Mouse (Mus musculus): Measurements from ENCODE around the gene Mpig6b. TPM values are rescaled to one million over a fixed set of nuclear protein-coding genes. Genes with fewer than 3 reads are reported as not detected.

Mpig6b gene
- polyA plus RNA-seq, 1 experiment from 2014 or later, result 0.25 TPM

GRCm38 (mm10) chr17:35100196-35100765 is 34.3 kb upstream of the Mpig6b start:
- H3K9ac ChIP-seq, result no peak overlapping the region
- WGBS, result 74% methylated on average over 10 of the region's 10 CpGs

GRCm38 (mm10) chr17:35097164-35097655 is 31.2 kb upstream of the Mpig6b start:
- ATAC-seq (ENCODE audit: low FRiP score, low read depth), result no peak
- H3K4me3 ChIP-seq, result no peak overlapping the region
- no peak overlapping the region for H3K9ac ChIP-seq
- 76% methylated on average over 12 of the region's 12 CpGs for WGBS
- no peak overlapping the region for H3K27ac ChIP-seq (replicated peaks)
- H3K27me3 ChIP-seq, result no peaks in the 10 kb centered on the region
- H3K9me3 ChIP-seq, result no peaks in the 10 kb centered on the region
- no peaks in the 10 kb centered on the region for H3K4me1 ChIP-seq (replicated peaks)
- H3K4me2 ChIP-seq, result no peak overlapping the region
- H3K36me3 ChIP-seq, result peaks cover 77% of the 10 kb centered on the region

More at GRCm38 (mm10) chr17:35100196-35100765, 34.3 kb upstream of the Mpig6b start:
- Histone ChIP-seq H3K9me3 (no peaks in the 10 kb centered on the region), H3K4me3 (no peak overlapping the region), H3K27ac (replicated peaks) (no peak overlapping the region), H3K27me3 (no peaks in the 10 kb centered on the region), H3K4me2 (no peak overlapping the region), H3K36me3 (peaks cover 61% of the 10 kb centered on the region), H3K4me1 (replicated peaks) (no peaks in the 10 kb centered on the region)
- no peak for ATAC-seq (ENCODE audit: low FRiP score, low read depth)

DNA sequence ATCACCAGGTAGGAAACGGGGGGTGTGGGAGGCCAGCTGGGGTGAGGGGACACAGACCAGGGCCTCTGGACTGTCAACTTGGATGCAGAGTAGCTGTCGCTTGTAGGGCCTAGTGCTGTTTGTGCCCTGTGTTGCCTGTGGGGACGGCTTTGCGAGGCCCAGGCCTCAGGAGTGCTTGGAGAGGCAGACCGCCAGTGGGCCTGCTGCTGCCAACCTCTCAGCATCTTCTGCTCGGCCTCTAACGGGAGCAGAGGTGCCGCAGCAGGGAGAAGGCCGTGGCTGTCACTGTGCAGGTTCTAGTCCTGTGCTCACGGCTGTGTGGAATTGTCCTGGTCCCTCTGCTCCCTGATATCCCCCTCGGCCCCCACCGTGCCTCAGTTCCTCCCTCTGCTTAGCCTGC is 30.6 kb upstream of the Mpig6b start:
- no peak overlapping the region for H3K9ac ChIP-seq
- 78% methylated on average over 12 of the region's 12 CpGs for WGBS
- H3K27me3 ChIP-seq, result no peaks in the 10 kb centered on the region
- no peak for ATAC-seq (ENCODE audit: low FRiP score, low read depth)
- peaks cover 71% of the 10 kb centered on the region for H3K36me3 ChIP-seq
- no peaks in the 10 kb centered on the region for H3K4me1 ChIP-seq (replicated peaks)
- no peaks in the 10 kb centered on the region for H3K9me3 ChIP-seq
- H3K27ac ChIP-seq (replicated peaks), result no peak overlapping the region
- no peak overlapping the region for H3K4me2 ChIP-seq
- no peak overlapping the region for H3K4me3 ChIP-seq

GRCm38 (mm10) chr17:35094475-35095365 is 28.7 kb upstream of the Mpig6b start:
- Histone ChIP-seq H3K4me2 (no peak overlapping the region), H3K4me1 (replicated peaks) (peaks cover 12% of the 10 kb centered on the region), H3K27ac (replicated peaks) (no peak overlapping the region), H3K9me3 (no peaks in the 10 kb centered on the region), H3K27me3 (no peaks in the 10 kb centered on the region), H3K36me3 (peaks cover 52% of the 10 kb centered on the region), H3K9ac (no peak overlapping the region), H3K4me3 (no peak overlapping the region)
- ATAC-seq (ENCODE audit: low FRiP score, low read depth), result no peak
- 91% methylated on average over 15 of the region's 15 CpGs for WGBS

DNA sequence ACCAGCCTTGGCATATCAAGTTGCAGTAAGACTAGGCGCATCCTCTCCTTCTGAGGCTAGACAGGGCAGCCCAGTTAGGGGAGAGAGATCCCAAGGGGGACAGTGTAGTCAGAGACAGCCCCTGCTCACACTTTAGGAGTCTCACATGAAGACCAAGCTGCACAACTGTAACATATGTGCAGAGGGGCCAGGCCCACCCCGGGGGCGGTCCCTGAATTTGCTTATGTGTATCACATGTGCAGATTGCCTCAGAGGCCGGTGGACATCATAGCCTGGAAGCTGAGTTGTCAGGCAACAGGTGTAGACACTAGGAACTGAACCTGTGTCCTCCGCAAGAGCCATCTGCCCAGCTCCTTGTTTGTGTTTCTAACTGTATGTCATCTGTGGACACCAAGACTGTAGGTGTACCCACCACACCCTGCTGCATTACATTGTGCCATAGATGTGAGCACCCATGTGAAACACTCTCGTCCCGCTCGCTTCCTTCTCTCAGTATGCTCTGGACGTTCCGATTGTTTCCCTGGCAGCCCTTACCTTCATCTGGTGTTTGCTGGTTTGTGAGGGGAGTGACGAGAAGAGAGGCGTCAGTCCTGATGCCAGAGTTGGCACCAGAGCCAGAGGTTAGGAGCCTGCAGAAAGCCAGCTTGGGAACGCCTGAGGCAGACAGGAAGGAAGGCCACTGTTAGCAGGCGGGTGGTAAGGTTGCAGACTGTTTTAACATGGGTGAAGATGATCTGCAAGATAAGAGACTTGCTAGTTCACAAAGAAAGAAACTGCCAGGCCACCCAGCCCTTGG is 26.6 kb upstream of the Mpig6b start:
- WGBS, result 90% methylated on average over 14 of the region's 14 CpGs
- Histone ChIP-seq H3K27ac (replicated peaks) (no peak overlapping the region), H3K4me1 (replicated peaks) (peaks cover 13% of the 10 kb centered on the region), H3K4me3 (no peak overlapping the region), H3K36me3 (peaks cover 32% of the 10 kb centered on the region), H3K9ac (no peak overlapping the region), H3K4me2 (no peak overlapping the region), H3K9me3 (no peaks in the 10 kb centered on the region), H3K27me3 (no peaks in the 10 kb centered on the region)
- ATAC-seq (ENCODE audit: low FRiP score, low read depth), result no peak

- Histone ChIP-seq H3K4me3 (peak overlapping the region; percentile 71), H3K27ac (replicated peaks) (peak overlapping the region; percentile 99), H3K4me2 (peak overlapping the region; percentile 75), H3K9ac (peak overlapping the region; percentile 85), H3K36me3 (peaks cover 22% of the 10 kb centered on the region), H3K9me3 (no peaks in the 10 kb centered on the region), H3K27me3 (no peaks in the 10 kb centered on the region), H3K4me1 (replicated peaks) (peaks cover 13% of the 10 kb centered on the region)
- WGBS, result 46% methylated on average over 8 of the region's 8 CpGs
- ATAC-seq (ENCODE audit: low FRiP score, low read depth), result no peak
Observed at GRCm38 (mm10) chr17:35090166-35090932, 24.4 kb upstream of the Mpig6b start.

- H3K9me3 ChIP-seq, result no peaks in the 10 kb centered on the region
- peak within 1 kb of the TSS; percentile 71 for H3K4me3 ChIP-seq
- peaks cover 18% of the 10 kb centered on the region for H3K36me3 ChIP-seq
- WGBS, result 4% methylated on average over 57 of the region's 67 CpGs
- no peaks in the 10 kb centered on the region for H3K27me3 ChIP-seq
- H3K4me1 ChIP-seq (replicated peaks), result peaks cover 13% of the 10 kb centered on the region
- H3K4me2 ChIP-seq, result peak within 1 kb of the TSS; percentile 75
- H3K9ac ChIP-seq, result peak within 1 kb of the TSS; percentile 85
- ATAC-seq (ENCODE audit: low FRiP score, low read depth), result peak; percentile 98
- H3K27ac ChIP-seq (replicated peaks), result peak within 1 kb of the TSS; percentile 99
Observed at GRCm38 (mm10) chr17:35088825-35089644, 23.1 kb upstream of the Mpig6b start, which contains the start of gene Abhd16a. TSS of gene Abhd16a (plus strand) at chr17:35089263.

DNA sequence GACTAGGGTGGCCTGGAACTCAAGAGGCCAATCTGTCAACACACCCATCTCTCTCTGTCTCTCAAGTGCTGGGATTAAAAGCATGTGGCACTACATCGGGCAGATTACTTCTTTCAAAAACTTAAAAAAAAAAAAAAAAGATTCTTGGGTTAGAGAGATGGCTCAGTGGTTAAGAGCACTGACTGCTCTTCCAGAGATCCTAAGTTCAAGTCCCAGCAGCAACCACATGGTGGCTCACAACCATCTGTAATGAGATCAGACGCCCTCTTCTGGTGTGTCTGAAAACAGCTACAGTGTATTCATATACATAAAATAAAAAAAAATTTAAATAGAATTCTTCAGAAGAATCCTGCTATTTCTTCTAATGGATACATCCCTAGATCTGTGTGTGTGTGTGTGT is 22.2 kb upstream of the Mpig6b start:
- Histone ChIP-seq H3K4me3 (no peak overlapping the region), H3K4me1 (replicated peaks) (peaks cover 13% of the 10 kb centered on the region), H3K4me2 (no peak overlapping the region), H3K27ac (replicated peaks) (no peak overlapping the region), H3K36me3 (peaks cover 10% of the 10 kb centered on the region; the same call in 1 of the 2 replicates), H3K9ac (no peak overlapping the region), H3K9me3 (no peaks in the 10 kb centered on the region), H3K27me3 (no peaks in the 10 kb centered on the region)
- no peak for ATAC-seq (ENCODE audit: low FRiP score, low read depth)
- 59% methylated on average over 2 of the region's 2 CpGs for WGBS

DNA sequence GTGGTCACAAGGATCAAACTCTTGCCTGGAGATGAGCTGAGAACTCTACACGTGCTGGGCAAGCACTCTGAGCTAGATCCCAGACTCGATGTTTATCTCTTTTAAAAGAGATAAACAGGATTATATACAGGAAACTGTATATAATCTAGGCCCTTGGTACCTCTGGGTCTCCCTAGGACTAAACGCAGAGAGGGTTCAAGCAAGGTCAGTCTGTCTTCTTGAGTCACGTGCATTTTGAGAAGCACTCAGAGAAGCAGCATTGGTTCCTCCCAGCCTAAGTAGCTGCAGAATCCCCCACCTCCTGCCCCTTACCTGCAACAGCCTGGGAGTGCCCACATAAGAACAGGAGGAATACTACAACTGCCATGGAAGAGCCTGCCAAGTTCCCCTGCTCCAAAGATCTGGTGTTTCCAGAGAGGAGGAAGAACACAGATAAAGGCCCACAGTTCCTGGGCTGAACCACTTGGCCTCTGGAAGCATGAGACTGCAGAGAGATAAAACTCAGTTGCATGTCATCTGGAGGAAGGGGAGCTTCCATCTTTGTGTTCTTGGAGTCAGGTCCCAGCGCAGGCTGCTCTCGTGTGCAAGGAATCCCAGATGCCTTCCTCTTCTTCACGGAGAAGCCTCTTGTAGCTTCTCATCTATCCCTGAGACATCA is 19.4 kb upstream of the Mpig6b start, which contains the start of gene Ly6g6f:
Ly6g6f (minus strand) TSS at position 403 of the 658 bp plus-strand sequence.
- no peak within 1 kb of the TSS for H3K9ac ChIP-seq
- H3K27me3 ChIP-seq, result no peaks in the 10 kb centered on the region
- H3K4me1 ChIP-seq (replicated peaks), result peaks cover 7% of the 10 kb centered on the region
- no peak within 1 kb of the TSS for H3K4me3 ChIP-seq
- no peaks in the 10 kb centered on the region for H3K9me3 ChIP-seq
- H3K27ac ChIP-seq (replicated peaks), result no peak within 1 kb of the TSS
- no peak for ATAC-seq (ENCODE audit: low FRiP score, low read depth)
- no peak within 1 kb of the TSS for H3K4me2 ChIP-seq
- H3K36me3 ChIP-seq, result no peaks in the 10 kb centered on the region
- WGBS, result 85% methylated on average over 7 of the region's 7 CpGs

DNA sequence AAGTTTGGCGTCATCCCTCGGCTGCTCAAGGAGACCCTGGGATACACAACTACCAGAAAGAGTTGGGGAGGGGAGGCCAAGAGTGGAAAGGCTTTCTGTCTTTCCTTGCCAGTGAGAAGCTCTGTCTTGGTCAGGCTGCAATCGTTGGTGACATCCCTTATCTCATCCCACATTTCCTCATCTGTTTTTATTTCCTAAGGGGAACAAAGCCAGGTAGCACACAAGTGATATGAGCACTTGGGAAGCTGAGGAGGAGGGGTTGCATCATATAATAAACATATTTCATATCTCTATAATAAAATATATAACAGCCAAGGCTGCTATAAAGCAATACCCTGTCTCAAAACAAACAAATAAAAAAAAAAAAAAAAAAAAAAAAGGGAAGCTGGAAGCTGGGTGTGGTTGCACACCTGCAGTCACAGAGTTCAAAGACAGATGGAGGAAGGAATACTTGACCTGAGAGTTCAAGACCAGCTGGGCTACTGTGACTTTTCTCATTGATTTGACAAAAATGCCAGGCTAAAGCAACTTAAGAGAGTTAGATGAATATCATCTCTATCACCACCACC is 18.0 kb upstream of the Mpig6b start:
- ATAC-seq (ENCODE audit: low FRiP score, low read depth), result no peak
- no peaks in the 10 kb centered on the region for H3K4me1 ChIP-seq (replicated peaks)
- 91% methylated on average over 3 of the region's 3 CpGs for WGBS
- H3K27me3 ChIP-seq, result no peaks in the 10 kb centered on the region
- no peak overlapping the region for H3K27ac ChIP-seq (replicated peaks)
- H3K9ac ChIP-seq, result no peak overlapping the region
- no peaks in the 10 kb centered on the region for H3K9me3 ChIP-seq
- H3K4me2 ChIP-seq, result no peak overlapping the region
- H3K4me3 ChIP-seq, result no peak overlapping the region
- no peaks in the 10 kb centered on the region for H3K36me3 ChIP-seq
